Mouse (Mus musculus): ENCODE results near the gene Tmem150b.

DNA sequence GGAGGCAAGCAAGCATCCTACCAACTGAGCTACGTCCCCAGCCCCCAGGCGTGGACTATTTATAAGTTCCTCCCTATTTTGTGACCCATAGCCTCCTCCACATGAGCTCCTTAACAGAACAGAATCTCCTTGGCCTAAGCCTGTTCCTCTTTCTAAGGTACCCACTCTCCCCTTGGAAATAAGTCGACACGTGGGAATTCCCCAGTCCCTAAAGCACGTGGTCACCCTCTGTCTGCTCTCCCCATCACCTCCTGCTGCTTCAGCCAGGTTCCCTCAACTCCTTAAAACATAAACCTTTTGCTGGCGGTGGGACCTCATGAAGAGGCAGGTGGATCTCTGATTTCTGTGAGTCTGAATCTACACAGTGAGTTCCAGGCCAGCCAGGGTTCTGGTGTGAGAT is 8.1 kb downstream of the Tmem150b start:
- no peak for TF ChIP-seq CTCF (IDR thresholded peaks at IDR 0.05; ENCODE audit: insufficient read depth, low read depth, low read length)
- no peak for TF ChIP-seq POLR2A (IDR thresholded peaks at IDR 0.05; ENCODE audit: insufficient read depth, low read depth, low read length)

Data from olfactory bulb, adult 2 months (tissue).